Mouse (Mus musculus): ENCODE measurements around the gene Filip1l.

DNA sequence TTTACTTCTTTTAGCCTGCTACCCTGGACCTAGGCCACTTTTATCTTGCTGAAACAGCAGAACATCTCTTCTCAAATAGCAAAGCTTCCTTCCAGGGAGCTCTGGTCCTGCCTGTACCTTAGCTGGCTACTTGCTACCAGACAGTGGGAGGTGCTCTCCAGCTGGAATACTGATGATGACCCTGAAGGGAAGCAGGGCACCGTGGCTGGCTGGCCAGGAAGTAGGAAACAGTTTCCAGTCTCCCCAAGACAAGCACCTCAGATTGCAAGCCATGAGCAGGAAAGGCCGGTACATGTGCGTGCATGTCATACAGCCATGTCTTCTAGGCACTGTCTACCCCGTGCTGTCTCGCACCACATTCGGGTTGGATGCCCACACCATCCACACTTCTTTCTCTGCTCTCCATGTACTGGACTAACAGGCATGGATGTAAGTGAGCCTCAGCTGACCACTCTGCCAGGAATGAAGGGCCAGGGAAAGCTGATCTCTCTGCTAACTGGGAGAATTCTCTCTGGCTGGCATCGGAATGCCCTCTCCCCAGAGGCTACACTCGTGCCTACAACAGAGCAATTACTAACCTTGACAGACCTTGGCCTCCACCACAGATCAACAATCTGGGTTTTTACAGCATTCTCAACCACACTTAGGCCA lies 17.1 kb downstream of the Filip1l start:
- TF ChIP-seq EP300 (optimal IDR thresholded peaks at IDR 0.05) (no peak), CTCF (IDR thresholded peaks at IDR 0.05; ENCODE audit: low read depth) (no peak)
